Mouse (Mus musculus): ENCODE measurements around the gene Spin2f.
"Not testable (repeated sequence)": the region's sequence is repeated elsewhere in the genome, so short reads cannot be mapped to it uniquely, and the experiment has no call there.

Gene Spin2f

GRCm38 (mm10) chrX:31253594-31253993 is at the start of gene Spin2f:
Spin2f (plus strand) TSS chrX:31253894.
- not testable (repeated sequence) for DNase-seq (ENCODE audit: low read depth in 2 of 2, low spot score in 2 of 2)

- not testable (repeated sequence) for DNase-seq (ENCODE audit: low read depth in 2 of 2, low spot score in 2 of 2)
Observed at GRCm38 (mm10) chrX:31212136-31212535, 41.6 kb upstream of the Spin2f start.

- DNase-seq (ENCODE audit: low read depth in 2 of 2, low spot score in 2 of 2), result not testable (repeated sequence)
Observed at GRCm38 (mm10) chrX:31223536-31223935, 30.2 kb upstream of the Spin2f start.

GRCm38 (mm10) chrX:31235088-31235487 is 18.6 kb upstream of the Spin2f start:
- DNase-seq (ENCODE audit: low read depth in 2 of 2, low spot score in 2 of 2), result not testable (repeated sequence)

GRCm38 (mm10) chrX:31241754-31242153 is 11.9 kb upstream of the Spin2f start:
- DNase-seq (ENCODE audit: low read depth in 2 of 2, low spot score in 2 of 2), result not testable (repeated sequence)
